Mouse (Mus musculus): ENCODE data around the gene Armh4.

- TF ChIP-seq ZKSCAN1 (IDR thresholded peaks at IDR 0.05; ENCODE audit: borderline replicate concordance, low read depth, low read length): no peak
- TF ChIP-seq HCFC1 (IDR thresholded peaks at IDR 0.05; ENCODE audit: low read depth, low read length): no peak
- no peak for TF ChIP-seq MAFK (IDR thresholded peaks at IDR 0.05; ENCODE audit: insufficient replicate concordance, low read length)
- no peak for TF ChIP-seq CTCF (conservative IDR thresholded peaks at IDR 0.05 in 1 of 2, IDR thresholded peaks at IDR 0.05 in 1 of 2; ENCODE audit: low read depth in 2 of 2, low read length in 2 of 2)
- TF ChIP-seq ZNF384 (IDR thresholded peaks at IDR 0.05; ENCODE audit: low read depth, low read length): no peak
- TF ChIP-seq JUND (conservative IDR thresholded peaks at IDR 0.05; ENCODE audit: low read depth, low read length): no peak
- no peak for TF ChIP-seq BHLHE40 (IDR thresholded peaks at IDR 0.05; ENCODE audit: low read depth, low read length)
- no peak for TF ChIP-seq SIN3A (IDR thresholded peaks at IDR 0.05; ENCODE audit: low read length)
- no peak for TF ChIP-seq GABPA (IDR thresholded peaks at IDR 0.05; ENCODE audit: insufficient replicate concordance, low read depth, low read length)
- TF ChIP-seq EP300 (IDR thresholded peaks at IDR 0.05; ENCODE audit: low read length): no peak
- TF ChIP-seq MAX (IDR thresholded peaks at IDR 0.05; ENCODE audit: low read length): no peak
Observed at GRCm38 (mm10) chr14:49676580-49676979, 106.6 kb downstream of the Armh4 start.

All from CH12.LX (cell line).